Mouse (Mus musculus) liver, embryonic 16.5 days (tissue): ENCODE results near the gene Panx3. TPM values are rescaled to one million over a fixed set of nuclear protein-coding genes. Genes with fewer than 3 reads are reported as not detected.

ENCODE experiments used
- ATAC-seq: fragments of 200-750 bp; cut with Nextera tagmentation; 2 replicates; pipeline ENCODE4 v1.8.0; 2017; ENCODE audit warnings: low read depth, mild to moderate bottlenecking, moderate number of reproducible peaks, moderate library complexity
- H3K27ac ChIP-seq: fragments of 300-500 bp; sonication (generic); 2 replicates; pipeline ENCODE4 v1.5.1; 2014; ENCODE audit warnings: mild to moderate bottlenecking, low read length
- H3K27me3 ChIP-seq: fragments of 300-500 bp; sonication (generic); 2 replicates; pipeline ENCODE4 v1.6.1; 2014; ENCODE audit warnings: low read depth, low read length, mixed read lengths; ENCODE audit not compliant: control insufficient read depth, insufficient read depth
- H3K36me3 ChIP-seq: fragments of 300-500 bp; sonication (generic); 2 replicates; pipeline ENCODE4 v1.6.1; 2014; ENCODE audit warnings: mild to moderate bottlenecking; ENCODE audit not compliant: control insufficient read depth, insufficient read depth
- H3K4me1 ChIP-seq: fragments of 300-500 bp; sonication (generic); 2 replicates; pipeline ENCODE4 v1.6.1; 2014; ENCODE audit warnings: low read depth, low read length, mixed read lengths; ENCODE audit not compliant: control insufficient read depth
- H3K4me2 ChIP-seq: fragments of 300-500 bp; sonication (generic); 2 replicates; pipeline ENCODE4 v1.6.1; 2014; ENCODE audit warnings: low read depth, low read length, mixed read lengths
- H3K4me3 ChIP-seq: fragments of 300-500 bp; sonication (generic); 2 replicates; pipeline ENCODE4 v1.5.1; 2014; ENCODE audit warnings: low read depth, mild to moderate bottlenecking, low read length
- H3K9ac ChIP-seq: fragments of 300-500 bp; sonication (generic); 2 replicates; pipeline ENCODE4 v1.6.1; 2014; ENCODE audit warnings: low read depth, low read length
- H3K9me3 ChIP-seq: fragments of 300-500 bp; sonication (generic); replicated peaks from 2 replicates; pipeline ENCODE4 v1.6.1; 2016; ENCODE audit warnings: low read length; ENCODE audit not compliant: control insufficient read depth
- WGBS: fragments of 180-500 bp; shearing (Covaris S2); extraction: QIAGEN DNeasy Blood & Tissue Kit; methylation state at CpG from one replicate; pipeline ENCODE4 v1.1.7; 2014; ENCODE audit not compliant: insufficient replicate concordance; 5-methylcytosine and 5-hydroxymethylcytosine counted together
- polyA plus RNA-seq: library from polyadenylated mRNA; unstranded; fragments of >200 nt; fragmentation: Nextera tagmentation; extraction: Ambion mirVana; gene quantifications from 2 replicates; pipeline ENCODE4 v1.2.1, GENCODE M21; 2015

The Panx3 gene
- polyA plus RNA-seq, 1 experiment from 2014 or later, result not detected

DNA sequence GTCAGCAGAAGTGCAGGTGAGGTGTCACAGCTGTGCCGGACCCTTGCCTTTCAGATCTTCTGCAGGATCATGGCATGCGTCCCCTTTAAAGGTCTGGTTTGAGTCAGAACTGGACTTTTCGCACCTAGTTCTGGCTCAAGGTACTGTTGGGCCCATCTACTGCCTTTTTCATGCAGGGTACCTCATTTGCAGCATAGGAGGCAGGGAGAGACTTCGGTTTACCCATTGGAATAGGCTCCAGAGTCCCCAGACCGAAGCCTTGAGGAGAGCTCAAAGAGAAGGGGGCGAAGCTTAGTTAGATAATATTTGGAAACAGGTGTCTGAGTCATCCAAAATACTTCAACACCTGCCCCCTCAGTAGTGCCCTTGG lies 55.1 kb downstream of the Panx3 start:
- Histone ChIP-seq H3K4me1 (peaks cover 12% of the 10 kb centered on the region), H3K36me3 (no peaks in the 10 kb centered on the region), H3K27me3 (no peaks in the 10 kb centered on the region), H3K9me3 (no peaks in the 10 kb centered on the region), H3K4me2 (peak overlapping the region; percentile 75), H3K27ac (peak overlapping the region; percentile 18; the same call in 1 of the 2 replicates), H3K9ac (peak overlapping the region; percentile 44), H3K4me3 (peak overlapping the region; percentile 73)
- 22% methylated on average over 6 of the region's 6 CpGs for WGBS
- no peak for ATAC-seq

GRCm38 (mm10) chr9:37613182-37613910 lies 55.7 kb downstream of the Panx3 start, which contains the start of gene Spa17:
TSS of gene Spa17 (minus strand) at chr9:37613722.
- peak within 1 kb of the TSS; percentile 63 for H3K9ac ChIP-seq
- H3K27me3 ChIP-seq, result no peaks in the 10 kb centered on the region
- ATAC-seq, result peak; percentile 98
- H3K9me3 ChIP-seq, result no peaks in the 10 kb centered on the region
- peak within 1 kb of the TSS; percentile 73 for H3K4me3 ChIP-seq
- no peaks in the 10 kb centered on the region for H3K36me3 ChIP-seq
- WGBS, result under 1% methylated on average over 45 of the region's 45 CpGs
- peaks cover 12% of the 10 kb centered on the region for H3K4me1 ChIP-seq
- H3K4me2 ChIP-seq, result peak within 1 kb of the TSS; percentile 75
- H3K27ac ChIP-seq, result peak within 1 kb of the TSS; percentile 42; the same call in 1 of the 2 replicates

Other genes with a start within 250 kb of the Panx3 start
- gene Robo3, start 236.0 kb downstream of the Panx3 start, polyA plus RNA-seq, result 0.11 and 0.14 TPM in 2 replicates
- gene Msantd2, start 179.9 kb downstream of the Panx3 start, polyA plus RNA-seq, result 2.5 and 2.7 TPM in 2 replicates
- gene Esam, start 141.2 kb downstream of the Panx3 start, polyA plus RNA-seq, result 15.7 and 16.0 TPM in 2 replicates
- 0.16 and 0.34 TPM in 2 replicates for gene Vsig2, start 130.0 kb downstream of the Panx3 start, polyA plus RNA-seq
- gene Nrgn, start 116.3 kb downstream of the Panx3 start, polyA plus RNA-seq, result 4.9 and 6.3 TPM in 2 replicates
- gene Siae, start 113.5 kb downstream of the Panx3 start, polyA plus RNA-seq, result 5.4 and 5.5 TPM in 2 replicates
- gene Spa17, start 55.5 kb downstream of the Panx3 start, polyA plus RNA-seq, result 1.9 and 2.1 TPM in 2 replicates
- gene Tbrg1, start 11.9 kb downstream of the Panx3 start, polyA plus RNA-seq, result 45.6 and 46.7 TPM in 2 replicates
- gene Olfr160, start 47.0 kb upstream of the Panx3 start, polyA plus RNA-seq, result not detected in 2 replicates
- gene Olfr874, start 75.9 kb upstream of the Panx3 start, polyA plus RNA-seq, result not detected in 2 replicates
- gene Olfr875, start 102.6 kb upstream of the Panx3 start, polyA plus RNA-seq, result not detected in 2 replicates
- gene Olfr876, start 133.8 kb upstream of the Panx3 start, polyA plus RNA-seq, result not detected in 2 replicates
- gene Olfr877, start 185.0 kb upstream of the Panx3 start, polyA plus RNA-seq, result not detected in 2 replicates
- not detected in 2 replicates for gene Olfr145, start 227.5 kb upstream of the Panx3 start, polyA plus RNA-seq
- gene Olfr878, start 248.6 kb upstream of the Panx3 start, polyA plus RNA-seq, result not detected in 2 replicates